Mouse (Mus musculus) regulatory T cell (primary cell): ENCODE results near the gene Ggt7.
"Not testable (repeated sequence)": the region's sequence is repeated elsewhere in the genome, so short reads cannot be mapped to it uniquely, and the experiment has no call there.

Experiments used
- in situ Hi-C: fragments of 300-600 bp; cut with MboI, MseI; formaldehyde crosslinking; loops from one replicate; pipeline ENCODE4 v1.15.1; 2025; ENCODE audit warnings: high pct_unique_total_duplicates

The Ggt7 gene

GRCm38 (mm10) chr2:155517455-155518423, at the start of gene Ggt7, which contains the start of gene Acss2:
Ggt7 (minus strand) TSS chr2:155518237.
Acss2 (plus strand) TSS chr2:155517948.
- in situ Hi-C loops: loop anchor here (5.0 kb wide), 1 partner anchor 100 kb away; no protein-coding TSS in a partner anchor

DNA sequence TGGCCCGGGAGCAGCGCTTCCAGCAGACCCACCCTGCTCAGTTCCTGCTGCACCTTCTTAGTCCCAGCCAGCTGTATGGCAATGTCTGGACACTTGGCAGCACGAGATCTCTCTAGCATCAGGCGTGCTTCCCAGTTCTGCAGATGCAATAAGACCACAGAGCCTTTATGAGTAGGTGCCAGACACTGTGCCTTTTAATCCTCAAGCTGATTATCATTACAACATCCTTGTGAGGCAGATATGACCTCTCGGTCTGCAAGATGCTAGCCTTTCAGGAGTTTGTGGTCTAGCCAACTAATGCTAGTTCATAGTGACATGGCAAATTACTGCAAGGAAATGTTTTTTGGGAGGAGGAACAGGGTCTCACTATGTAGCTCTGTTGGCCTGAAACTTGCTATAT, 49.7 kb upstream of the Ggt7 start:
- in situ Hi-C loops: no loop called here

- in situ Hi-C loops: no loop called here
These were observed 44.9 kb upstream of the Ggt7 start for GRCm38 (mm10) chr2:155562934-155563333.

GRCm38 (mm10) chr2:155562209-155562608, 44.2 kb upstream of the Ggt7 start:
- in situ Hi-C loops: no loop called here

DNA sequence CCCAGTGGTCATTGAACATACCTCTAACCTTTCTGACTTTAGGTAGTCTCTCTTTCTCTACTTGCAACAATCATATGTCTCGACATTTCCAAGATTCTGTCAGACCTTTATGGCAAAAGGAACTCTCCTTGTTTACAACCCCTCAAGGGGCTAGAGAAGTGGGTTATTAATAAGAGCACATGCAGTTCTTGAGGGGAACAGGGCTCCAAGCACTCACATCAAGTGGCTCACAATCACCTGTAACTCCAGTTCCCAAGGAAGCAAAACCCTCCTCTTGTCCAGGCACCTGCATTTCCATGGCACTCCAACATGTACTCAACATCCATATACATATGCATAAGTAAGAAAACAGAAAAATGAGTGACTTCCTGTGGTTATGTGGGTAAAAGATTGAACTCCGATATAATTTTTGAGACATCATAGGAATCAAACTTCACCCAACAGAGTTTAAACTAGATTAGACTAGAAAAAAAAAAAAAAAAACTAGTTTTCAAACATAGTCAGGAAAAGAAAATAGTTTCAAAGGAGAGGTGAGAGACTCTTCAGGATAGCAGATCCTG, 36.5 kb upstream of the Ggt7 start:
- in situ Hi-C loops: no loop called here

DNA sequence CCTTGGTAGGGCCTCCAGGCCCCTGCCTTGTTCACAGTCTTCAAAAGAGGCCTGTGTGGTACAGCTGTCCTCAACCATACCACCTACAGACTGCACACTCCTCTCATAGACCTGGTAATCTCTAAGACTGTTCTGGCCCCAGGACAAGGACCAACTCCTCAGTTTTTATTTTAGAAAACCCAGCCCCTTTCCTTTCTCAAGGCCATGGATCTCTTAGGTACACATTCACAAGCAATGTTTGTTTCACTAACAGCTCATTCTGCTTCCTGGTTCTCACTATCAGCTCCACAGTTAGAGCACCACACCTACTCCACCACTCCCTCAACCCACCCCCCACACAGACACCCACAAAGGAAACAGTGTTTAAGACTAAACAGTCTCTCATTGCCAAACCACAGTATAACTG, 34.9 kb upstream of the Ggt7 start:
- in situ Hi-C loops: no loop called here

GRCm38 (mm10) chr2:155552336-155552735, 34.3 kb upstream of the Ggt7 start:
- in situ Hi-C loops: no loop called here

GRCm38 (mm10) chr2:155546955-155547354, 28.9 kb upstream of the Ggt7 start:
- in situ Hi-C loops: no loop called here

DNA sequence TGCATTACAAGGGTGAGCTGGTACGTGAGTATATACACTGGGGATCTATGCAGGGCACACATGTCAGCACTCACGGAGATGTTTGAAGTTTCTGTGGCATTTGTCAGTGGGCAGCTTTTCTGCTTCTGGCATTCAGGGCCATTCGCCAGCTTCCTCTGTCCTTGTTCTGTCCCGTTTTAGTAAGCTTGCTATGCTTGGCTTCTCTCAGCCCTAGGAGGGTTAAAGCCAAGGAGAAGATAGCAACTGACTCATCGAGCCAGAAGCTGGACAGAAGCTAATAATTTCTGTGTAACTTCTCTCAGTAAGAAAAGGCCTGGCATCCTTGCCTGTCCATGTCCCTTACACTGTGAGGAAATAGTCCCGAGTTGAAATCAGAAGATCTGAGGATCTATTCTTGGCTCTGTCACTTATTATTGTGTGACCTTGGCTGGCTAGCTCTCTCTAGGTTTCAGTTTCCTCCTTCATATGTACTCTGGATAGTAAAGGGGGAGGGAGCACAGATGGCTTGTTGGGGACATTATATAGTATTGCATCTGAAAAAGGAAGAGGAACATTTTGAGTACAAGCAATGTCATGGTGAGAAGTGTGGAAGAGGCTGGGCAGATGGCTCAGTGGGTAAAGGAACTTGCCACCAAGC, 22.9 kb upstream of the Ggt7 start:
- in situ Hi-C loops: no loop called here

DNA sequence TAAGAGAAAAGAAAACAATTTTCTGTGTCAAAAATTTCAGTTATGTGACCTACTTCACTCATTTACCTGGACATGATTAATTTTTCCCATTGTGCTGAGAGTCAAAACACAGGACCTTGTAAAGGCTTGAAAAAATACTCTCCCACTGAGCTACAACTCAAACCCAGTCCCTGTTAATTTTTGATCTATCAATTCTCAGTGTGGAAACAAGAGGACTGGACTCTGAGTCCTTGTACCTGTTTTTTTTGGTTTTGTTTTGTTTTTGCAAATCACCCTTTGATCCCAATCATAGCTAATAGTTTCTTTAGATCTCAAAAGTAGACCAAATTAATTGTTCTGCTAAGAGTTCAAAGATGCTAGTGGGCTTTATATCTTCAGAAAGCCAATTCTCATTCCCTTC, 21.7 kb upstream of the Ggt7 start:
- in situ Hi-C loops: no loop called here

DNA sequence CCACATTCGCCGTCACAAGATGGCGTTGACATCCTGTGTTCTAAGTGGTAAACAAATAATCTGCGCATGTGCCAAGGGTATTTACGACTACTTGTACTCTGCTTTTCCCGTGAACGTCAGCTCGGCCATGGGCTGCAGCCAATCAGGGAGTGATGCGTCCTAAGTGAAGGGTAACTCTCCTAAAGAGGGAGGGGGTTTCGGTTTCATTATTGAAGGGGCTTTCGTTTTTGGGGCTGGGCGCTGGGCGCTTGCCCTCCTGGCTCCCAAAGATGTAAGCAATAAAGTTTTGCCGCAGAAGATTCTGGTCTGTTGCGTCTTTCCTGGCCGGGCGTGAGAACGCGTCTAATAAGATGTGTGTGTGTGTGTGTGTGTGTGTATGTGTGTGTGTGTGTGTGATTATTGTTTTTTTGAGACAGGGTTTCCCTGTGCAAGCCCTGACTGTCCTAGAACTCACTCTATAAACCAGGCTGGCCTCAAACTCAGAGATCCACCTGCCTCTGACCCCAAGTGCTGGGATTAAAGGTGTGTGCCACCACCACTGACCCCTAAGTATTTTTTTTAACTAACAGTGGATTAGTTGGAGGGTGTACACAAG, 20.5 kb upstream of the Ggt7 start:
- in situ Hi-C loops: not testable (repeated sequence)

GRCm38 (mm10) chr2:155537761-155538462, 19.9 kb upstream of the Ggt7 start:
- in situ Hi-C loops: no loop called here

DNA sequence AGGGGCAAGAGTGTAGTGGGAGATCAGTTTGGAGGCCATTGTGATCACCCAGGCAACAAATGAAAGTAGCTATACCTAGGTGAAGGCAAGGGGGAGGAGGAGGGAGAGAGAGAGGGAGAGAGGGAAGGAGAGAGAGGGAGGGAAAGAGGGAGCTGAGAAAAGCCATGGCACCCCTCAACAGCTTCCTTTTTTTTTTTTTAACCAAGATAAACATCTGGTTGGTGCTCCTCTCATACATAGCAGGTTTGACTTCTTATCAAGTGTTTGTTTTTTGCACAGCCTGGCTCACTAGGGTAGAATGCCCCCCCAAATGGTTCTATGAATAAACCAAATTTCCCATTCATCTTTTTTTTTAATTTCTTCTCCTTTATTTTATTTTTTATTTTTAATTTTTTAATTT, 18.3 kb upstream of the Ggt7 start:
- in situ Hi-C loops: no loop called here

GRCm38 (mm10) chr2:155527367-155527766, 9.3 kb upstream of the Ggt7 start:
- in situ Hi-C loops: no loop called here

DNA sequence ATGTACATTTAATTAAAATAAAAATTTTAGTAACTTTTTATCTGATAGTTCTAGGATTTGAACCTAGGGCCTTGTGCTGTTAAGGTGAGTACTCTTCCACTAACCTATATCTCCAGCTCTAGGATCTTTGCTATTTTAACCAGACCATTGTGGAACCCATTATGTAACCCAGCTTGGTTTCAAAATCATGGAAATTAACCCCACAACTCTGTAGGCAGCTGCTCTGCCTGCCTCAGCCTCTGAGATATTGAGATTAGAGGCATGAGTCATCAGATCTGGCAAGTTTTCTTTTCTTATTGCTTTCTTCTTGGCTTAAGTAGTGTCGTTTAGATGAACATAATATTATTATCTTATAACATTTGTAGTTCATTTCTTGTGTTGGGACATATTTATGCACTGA, 6.3 kb upstream of the Ggt7 start:
- in situ Hi-C loops: no loop called here

GRCm38 (mm10) chr2:155523706-155524105, 5.7 kb upstream of the Ggt7 start:
- in situ Hi-C loops: no loop called here

DNA sequence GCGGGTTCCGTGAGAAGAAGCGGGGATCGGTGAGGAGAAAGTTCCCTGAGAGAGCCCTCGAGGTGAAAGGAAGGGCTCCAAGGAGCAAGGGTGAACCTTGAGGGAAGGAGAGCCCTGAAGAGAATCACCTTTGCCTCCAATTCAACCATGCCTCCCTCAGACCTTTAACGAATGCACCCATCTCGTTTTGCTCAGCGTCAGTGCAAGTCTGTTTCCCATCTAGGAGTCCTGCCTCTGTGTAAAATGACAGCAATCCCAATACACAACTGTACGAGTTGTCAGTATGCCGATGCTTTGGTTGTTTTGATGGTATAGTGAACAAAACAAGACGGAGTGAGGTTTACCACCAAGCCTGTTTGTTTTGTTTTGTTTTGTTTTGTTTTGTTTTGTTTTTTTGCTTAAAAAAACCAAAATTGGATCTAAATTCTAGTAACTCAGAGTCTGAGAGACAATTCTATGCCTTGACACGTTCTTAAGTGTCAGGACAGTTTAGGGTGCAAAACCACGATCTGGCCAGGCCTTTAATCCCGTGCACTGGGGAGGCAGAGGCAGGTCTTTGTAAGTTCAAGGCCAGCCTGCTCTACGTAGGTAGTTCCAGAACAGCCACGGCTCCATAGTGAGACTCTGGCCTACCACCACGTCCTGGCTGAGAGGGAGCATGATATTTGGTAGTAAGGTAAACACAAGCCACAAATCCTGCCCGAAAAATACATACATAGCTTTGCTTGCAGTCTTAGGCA, 664 bp upstream of the Ggt7 start:
- in situ Hi-C loops: loop anchor here (5.0 kb wide), 1 partner anchor 99 kb away; no protein-coding TSS in a partner anchor

DNA sequence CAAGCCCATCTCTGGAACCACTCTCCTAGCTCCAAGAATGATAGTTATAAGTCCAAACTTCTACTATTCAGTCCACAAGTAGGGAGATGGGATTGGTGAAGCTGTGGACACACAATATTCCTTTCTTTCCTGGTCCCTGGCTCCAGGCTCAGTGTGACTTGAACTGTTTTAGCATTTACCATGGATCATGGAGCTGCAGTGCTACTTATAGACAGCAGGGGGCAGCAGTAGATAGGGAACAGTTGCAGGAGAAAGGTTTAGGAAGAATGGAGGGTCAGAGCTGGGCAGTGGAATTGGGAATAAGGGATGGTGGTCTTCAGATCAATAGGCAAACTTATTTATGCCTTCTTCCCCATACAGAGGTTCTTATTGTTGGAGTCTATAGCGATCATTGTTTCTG, 2.1 kb downstream of the Ggt7 start:
- in situ Hi-C loops: loop anchor here (5.0 kb wide), 1 partner anchor 101 kb away; no protein-coding TSS in a partner anchor

DNA sequence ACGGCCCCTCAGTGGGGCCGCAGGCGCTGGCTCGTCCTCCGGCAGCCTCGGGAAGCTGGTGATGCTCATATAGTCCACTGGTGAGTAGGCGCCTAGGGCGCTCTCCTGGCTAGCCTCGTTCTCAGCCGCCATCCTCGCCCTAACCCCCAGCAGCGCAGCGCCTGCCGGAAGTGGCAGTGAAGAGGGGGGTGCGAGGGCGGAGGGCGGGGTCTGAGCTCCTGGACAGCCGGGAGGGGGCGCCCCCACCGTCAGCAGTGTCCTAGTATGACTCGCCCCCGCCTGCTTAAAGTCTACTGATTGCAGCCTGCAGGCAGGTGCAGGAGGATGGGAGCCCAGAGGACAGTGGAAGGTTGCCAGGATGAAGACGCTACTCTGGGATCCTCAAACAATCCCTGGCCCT, 3.4 kb downstream of the Ggt7 start:
- in situ Hi-C loops: loop anchor here (5.0 kb wide), 1 partner anchor 103 kb away; no protein-coding TSS in a partner anchor

DNA sequence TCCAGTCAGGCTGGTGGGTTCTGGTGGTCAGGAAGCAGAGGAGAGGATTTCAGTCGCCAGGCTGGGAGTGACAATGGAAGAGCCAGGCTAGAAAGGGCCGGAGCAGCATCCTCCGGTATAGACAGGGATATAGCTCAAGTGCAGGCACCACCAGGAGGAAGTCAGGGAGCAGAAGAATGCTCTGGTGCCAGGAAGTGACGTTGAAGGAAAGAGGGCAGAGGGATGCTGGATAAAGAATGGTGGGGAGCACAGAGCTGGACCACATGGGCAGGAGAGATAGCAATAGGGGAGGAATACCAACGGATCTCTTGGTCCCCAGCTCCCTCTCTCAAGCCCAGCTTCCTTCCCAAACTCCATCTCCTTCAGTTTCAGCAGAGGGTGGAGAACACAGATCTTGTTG, 4.5 kb downstream of the Ggt7 start:
- in situ Hi-C loops: no loop called here

- in situ Hi-C loops: no loop called here
These were observed 5.6 kb downstream of the Ggt7 start for GRCm38 (mm10) chr2:155512479-155512878.
